Mouse (Mus musculus) heart, postnatal 0 days (tissue): ENCODE data around the gene Dedd. TPM values are rescaled to one million over a fixed set of nuclear protein-coding genes. Genes with fewer than 3 reads are reported as not detected.

Experiments
- ATAC-seq: fragments of 200-750 bp; cut with Nextera tagmentation; 2 replicates; pipeline ENCODE4 v1.8.0; 2017; ENCODE audit warnings: low read depth, moderate number of reproducible peaks, moderate library complexity; ENCODE audit not compliant: insufficient read depth
- DNase-seq: peaks from one replicate; pipeline ENCODE4 v3.0.0-alpha.2; 2016; ENCODE audit warnings: low spot score
- H3K27ac ChIP-seq: fragments of 300-500 bp; sonication (generic); 2 replicates; pipeline ENCODE4 v1.5.1; 2014; ENCODE audit warnings: low read depth, mild to moderate bottlenecking
- H3K27me3 ChIP-seq: fragments of 300-500 bp; sonication (generic); 2 replicates; pipeline ENCODE4 v1.6.1; 2014; ENCODE audit warnings: low read length, mixed read lengths; ENCODE audit not compliant: control insufficient read depth, insufficient read depth
- H3K36me3 ChIP-seq: fragments of 300-500 bp; sonication (generic); replicated peaks from 2 replicates; pipeline ENCODE4 v1.6.1; 2014; ENCODE audit warnings: low read length, mixed read lengths; ENCODE audit not compliant: control insufficient read depth, insufficient read depth
- H3K4me1 ChIP-seq: fragments of 300-500 bp; sonication (generic); 2 replicates; pipeline ENCODE4 v1.6.1; 2014; ENCODE audit warnings: antibody characterized with exemption; ENCODE audit not compliant: control insufficient read depth, insufficient read depth
- H3K4me2 ChIP-seq: fragments of 300-500 bp; sonication (generic); 2 replicates; pipeline ENCODE4 v1.6.1; 2014; ENCODE audit warnings: low read depth, mild to moderate bottlenecking, low read length, moderate library complexity
- H3K4me3 ChIP-seq: fragments of 300-500 bp; sonication (generic); 2 replicates; pipeline ENCODE4 v1.5.1; 2014; ENCODE audit warnings: low read depth, low read length
- H3K9ac ChIP-seq: fragments of 300-500 bp; sonication (generic); replicated peaks from 2 replicates; pipeline ENCODE4 v1.6.1; 2014; ENCODE audit warnings: low read depth, low read length, mixed read lengths
- H3K9me3 ChIP-seq: fragments of 300-500 bp; sonication (generic); replicated peaks from 2 replicates; pipeline ENCODE4 v1.6.1; 2016; ENCODE audit warnings: low read length; ENCODE audit not compliant: control insufficient read depth
- CTCF ChIP-seq: IDR thresholded peaks from 2 replicates; pipeline ENCODE4 v1.5.1; 2016; ENCODE audit warnings: antibody characterized with exemption, control low read depth, low read depth
- EP300 ChIP-seq: IDR thresholded peaks from 2 replicates; pipeline ENCODE4 v1.6.1; 2016; ENCODE audit warnings: antibody characterized with exemption, low read depth
- WGBS: fragments of 180-500 bp; shearing (Covaris S2); extraction: QIAGEN DNeasy Blood & Tissue Kit; methylation state at CpG from one replicate; pipeline ENCODE4 v1.1.7; 2014; 5-methylcytosine and 5-hydroxymethylcytosine counted together
- polyA plus RNA-seq: library from polyadenylated mRNA; unstranded; fragments of >200 nt; fragmentation: Nextera tagmentation; extraction: Ambion mirVana; gene quantifications from 2 replicates; pipeline ENCODE4 v1.2.1, GENCODE M21; 2015
- total RNA-seq: library from RNA; depleted of rRNA; stranded (reverse); fragments of >200 nt; gene quantifications from 2 replicates; pipeline ENCODE4 v1.2.3, GENCODE M21; 2014; ENCODE audit warnings: low replicate concordance

The Dedd gene
- total and polyA plus RNA-seq, 2 experiments from 2014 or later = 20.8 to 30.0 TPM

DNA sequence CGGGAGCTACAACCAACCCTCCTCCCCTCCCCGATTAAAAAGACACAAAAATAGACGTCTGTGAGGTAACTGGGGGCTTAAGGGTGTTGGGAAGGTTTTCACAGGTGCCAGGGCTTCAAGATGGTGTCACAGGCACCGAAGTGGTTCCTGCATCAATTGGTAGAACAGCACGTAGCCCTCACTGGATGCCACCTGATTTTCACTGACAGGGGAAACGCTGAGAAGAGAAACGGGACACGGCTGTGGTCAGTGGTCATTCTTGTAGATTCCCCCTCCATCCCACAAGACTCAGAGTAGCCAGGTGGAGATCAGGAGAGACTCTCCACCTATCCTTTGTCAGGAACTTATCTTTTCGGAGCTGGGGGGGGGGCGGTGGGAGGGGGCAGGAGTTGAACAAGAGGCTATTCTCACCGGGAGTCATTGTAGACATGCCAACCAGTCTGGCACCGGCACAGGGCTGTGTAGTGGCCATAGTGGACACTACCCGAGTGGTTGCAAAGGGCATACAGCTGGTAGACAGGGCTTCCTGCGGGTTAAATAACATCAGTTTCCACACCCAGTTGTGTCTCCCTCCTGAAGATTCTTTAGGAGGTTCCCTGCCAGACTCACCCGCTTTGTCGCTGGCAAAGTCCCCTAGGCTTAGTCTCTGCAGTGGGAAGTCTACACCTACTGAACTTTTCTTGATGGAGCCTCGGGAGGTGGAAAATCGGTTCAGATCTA is 46.7 kb upstream of the Dedd start:
- Histone ChIP-seq H3K9me3 (no peaks in the 10 kb centered on the region), H3K9ac (no peak overlapping the region), H3K4me2 (peak overlapping the region; percentile 78), H3K27me3 (no peaks in the 10 kb centered on the region), H3K4me1 (peaks cover 14% of the 10 kb centered on the region), H3K4me3 (no peak overlapping the region; the same call in 1 of the 2 replicates), H3K36me3 (peaks cover 44% of the 10 kb centered on the region), H3K27ac (peak overlapping the region; percentile 83; the same call in 1 of the 2 replicates)
- 75% methylated on average over 18 of the region's 18 CpGs for WGBS
- no peak for DNase-seq
- TF ChIP-seq CTCF = no peak
- TF ChIP-seq EP300 = no peak
- ATAC-seq = no peak

DNA sequence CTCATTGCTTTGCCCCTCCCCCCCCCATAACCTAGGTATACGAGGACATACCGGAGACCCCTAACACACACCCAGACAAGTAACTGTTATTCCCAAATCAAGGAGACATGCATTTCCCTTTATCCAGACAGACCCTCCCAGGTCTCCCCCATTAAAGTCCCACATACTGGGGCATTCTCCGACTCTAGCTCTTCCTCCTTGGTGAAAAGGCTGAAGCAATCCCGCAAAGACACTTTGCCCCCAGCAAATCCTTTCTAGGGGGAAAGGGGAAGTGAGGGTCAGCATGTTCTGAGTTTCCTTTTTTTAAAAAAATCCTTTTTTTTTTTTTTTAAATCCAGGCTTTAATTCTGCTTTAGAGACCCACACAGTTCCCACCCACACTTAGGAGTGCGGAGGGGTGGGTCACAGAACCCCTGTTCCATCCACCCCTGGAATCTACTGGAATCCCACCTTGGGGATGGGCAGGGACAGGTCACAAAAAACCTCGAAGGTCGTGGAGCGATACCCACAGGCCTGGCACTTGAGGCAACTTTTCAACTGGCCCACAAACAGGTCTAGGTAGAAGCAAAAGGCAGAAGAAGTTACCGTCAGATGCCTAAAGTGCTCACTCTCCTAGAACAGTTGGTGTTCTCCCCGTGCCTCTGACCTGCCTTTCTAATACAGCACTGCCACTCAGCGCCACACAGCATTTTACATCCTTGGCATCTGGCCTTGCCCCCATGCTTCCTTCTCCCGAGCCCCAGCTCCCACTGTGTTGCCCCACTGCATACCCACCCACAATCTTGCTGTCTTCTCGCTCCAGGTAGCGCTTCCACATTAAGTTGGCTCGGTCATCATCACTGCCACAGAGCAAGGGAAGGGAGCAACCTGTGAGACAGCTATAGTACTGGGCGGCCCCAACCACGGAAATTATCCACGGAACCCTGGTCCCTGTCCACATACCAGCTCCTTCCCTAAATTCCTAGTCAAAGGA is 45.5 kb upstream of the Dedd start:
- peaks cover 32% of the 10 kb centered on the region for H3K36me3 ChIP-seq
- 91% methylated on average over 18 of the region's 18 CpGs for WGBS
- no peaks in the 10 kb centered on the region for H3K9me3 ChIP-seq
- H3K27ac ChIP-seq = no peak overlapping the region
- TF ChIP-seq EP300 (no peak), CTCF (no peak)
- no peak overlapping the region for H3K9ac ChIP-seq
- no peak overlapping the region for H3K4me2 ChIP-seq
- peaks cover 14% of the 10 kb centered on the region for H3K4me1 ChIP-seq
- no peak for DNase-seq
- no peak overlapping the region for H3K4me3 ChIP-seq
- no peaks in the 10 kb centered on the region for H3K27me3 ChIP-seq
- ATAC-seq = no peak

DNA sequence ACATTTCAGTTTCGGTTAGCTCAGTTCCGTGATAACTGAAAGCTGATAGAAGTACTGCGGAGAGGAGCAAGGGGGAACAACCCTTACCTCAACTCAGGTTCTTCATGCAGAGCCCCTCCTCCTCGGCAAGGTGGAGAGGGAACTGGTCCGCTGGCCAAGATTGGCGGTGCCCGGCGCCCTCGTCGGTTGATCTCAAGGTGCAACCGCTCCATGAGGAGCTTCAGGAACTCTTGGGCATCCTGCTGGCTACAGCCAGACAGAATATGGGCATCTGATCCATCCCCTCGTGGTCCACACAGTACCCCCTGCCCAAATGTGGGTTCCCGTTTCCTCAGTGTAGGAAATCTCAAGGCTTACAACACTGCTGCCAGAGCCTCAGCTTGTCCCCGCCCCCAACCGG is 44.5 kb upstream of the Dedd start:
- Histone ChIP-seq H3K27ac (no peak overlapping the region), H3K9me3 (no peaks in the 10 kb centered on the region), H3K27me3 (no peaks in the 10 kb centered on the region), H3K9ac (no peak overlapping the region), H3K4me1 (peaks cover 14% of the 10 kb centered on the region), H3K36me3 (peaks cover 38% of the 10 kb centered on the region), H3K4me3 (no peak overlapping the region), H3K4me2 (no peak overlapping the region)
- 89% methylated on average over 15 of the region's 15 CpGs for whole genome bisulfite sequencing
- ATAC-seq = no peak
- no peak for DNase-seq
- TF ChIP-seq CTCF (no peak), EP300 (no peak)

DNA sequence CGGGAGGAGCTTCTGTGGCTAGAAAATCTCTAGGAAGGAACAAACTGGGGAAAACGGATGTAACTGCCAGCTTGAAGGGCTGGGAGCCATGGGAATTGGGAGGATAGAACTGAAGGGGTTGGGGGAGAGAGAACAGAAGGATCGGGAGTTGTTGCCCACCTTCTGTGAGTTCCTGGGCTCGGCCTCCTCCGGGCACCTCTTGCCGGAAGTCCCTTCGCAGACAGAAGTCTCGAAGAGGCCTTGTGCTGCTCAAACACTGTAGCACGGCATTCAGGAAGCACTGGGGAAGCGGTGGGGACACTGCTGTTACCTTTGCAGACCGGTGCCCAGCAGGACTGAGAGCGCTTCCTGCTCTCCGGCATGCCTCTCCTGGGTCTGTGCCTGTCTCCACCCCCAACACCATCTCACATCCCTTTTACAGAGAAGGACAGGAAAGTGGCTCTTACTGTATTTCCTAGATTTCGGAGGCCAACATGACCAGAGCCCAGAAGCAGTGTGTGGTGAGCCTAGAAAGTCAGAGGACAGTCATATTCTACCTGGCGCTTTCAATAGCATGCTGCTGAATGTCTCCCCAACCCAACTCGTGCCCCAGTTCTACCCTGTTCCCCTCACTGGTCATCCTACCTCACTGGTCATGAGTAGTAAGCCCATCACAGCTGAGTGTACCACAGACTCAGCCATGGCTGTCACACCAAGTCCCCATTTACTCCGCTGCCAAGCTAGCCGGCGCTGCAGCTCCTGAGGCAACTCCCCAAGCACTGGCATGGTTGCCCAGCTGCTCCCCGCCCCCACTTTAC is 43.7 kb upstream of the Dedd start:
- no peak overlapping the region for H3K27ac ChIP-seq
- 80% methylated on average over 20 of the region's 20 CpGs for WGBS
- no peaks in the 10 kb centered on the region for H3K9me3 ChIP-seq
- TF ChIP-seq CTCF (no peak), EP300 (no peak)
- no peak overlapping the region for H3K4me3 ChIP-seq
- no peaks in the 10 kb centered on the region for H3K27me3 ChIP-seq
- H3K4me1 ChIP-seq = peaks cover 8% of the 10 kb centered on the region
- H3K36me3 ChIP-seq = peaks cover 44% of the 10 kb centered on the region
- no peak overlapping the region for H3K9ac ChIP-seq
- H3K4me2 ChIP-seq = no peak overlapping the region
- DNase-seq (no peak), ATAC-seq (no peak)

DNA sequence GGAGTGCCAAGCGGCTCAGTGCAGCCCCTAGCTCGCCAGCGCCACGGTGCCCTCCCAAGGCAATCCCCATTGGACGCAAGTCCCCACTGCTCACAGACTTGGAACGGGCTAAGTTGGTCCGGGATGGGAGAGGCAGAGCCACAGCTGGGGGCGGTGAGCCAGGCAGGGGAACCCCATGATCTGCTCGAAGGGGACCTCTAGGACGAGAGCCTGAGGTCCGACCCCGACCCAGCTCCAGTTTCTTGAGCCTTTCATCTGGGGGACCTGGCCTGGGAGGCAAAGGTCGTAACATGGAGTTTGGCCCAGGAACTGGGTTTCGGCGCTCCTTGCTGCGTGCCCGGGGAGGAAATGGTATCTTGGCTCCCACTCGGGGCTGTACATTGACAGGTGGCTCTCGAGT is 42.4 kb upstream of the Dedd start:
- H3K9ac ChIP-seq = no peak overlapping the region
- peaks cover 44% of the 10 kb centered on the region for H3K36me3 ChIP-seq
- no peak for TF ChIP-seq CTCF
- no peak for TF ChIP-seq EP300
- ATAC-seq (no peak), DNase-seq (no peak)
- H3K27me3 ChIP-seq = no peaks in the 10 kb centered on the region
- H3K4me3 ChIP-seq = no peak overlapping the region
- no peaks in the 10 kb centered on the region for H3K9me3 ChIP-seq
- peaks cover 7% of the 10 kb centered on the region; the same call in 1 of the 2 replicates for H3K4me1 ChIP-seq
- 91% methylated on average over 19 of the region's 19 CpGs for WGBS
- peak overlapping the region; percentile 84 for H3K4me2 ChIP-seq
- no peak overlapping the region for H3K27ac ChIP-seq
